Mouse (Mus musculus) forebrain, embryonic 16.5 days (tissue): ENCODE results near the gene Ddx10. TPM values are rescaled to one million over a fixed set of nuclear protein-coding genes. Genes with fewer than 3 reads are reported as not detected.
A peak's percentile ranks its signal among the peaks of the same experiment; 100 is the strongest.

Experiments
- ATAC-seq: fragments of 200-750 bp; cut with Nextera tagmentation; 2 replicates; pipeline ENCODE4 v1.8.0; 2017; ENCODE audit warnings: mild to moderate bottlenecking, moderate library complexity
- H3K27ac ChIP-seq: fragments of 300-500 bp; sonication (generic); 2 replicates; pipeline ENCODE4 v1.5.1; 2014; ENCODE audit warnings: low read length, control low read depth
- H3K27me3 ChIP-seq: fragments of 300-500 bp; sonication (generic); replicated peaks from 2 replicates; pipeline ENCODE4 v1.6.1; 2014; ENCODE audit warnings: low read length; ENCODE audit not compliant: control insufficient read depth, insufficient read depth
- H3K36me3 ChIP-seq: fragments of 300-500 bp; sonication (generic); 2 replicates; pipeline ENCODE4 v1.6.1; 2014; ENCODE audit not compliant: control insufficient read depth, insufficient read depth
- H3K4me1 ChIP-seq: fragments of 300-500 bp; sonication (generic); replicated peaks from 2 replicates; pipeline ENCODE4 v1.6.1; 2014; ENCODE audit warnings: low read length; ENCODE audit not compliant: control insufficient read depth, insufficient read depth
- H3K4me2 ChIP-seq: fragments of 300-500 bp; sonication (generic); 2 replicates; pipeline ENCODE4 v1.6.1; 2014; ENCODE audit warnings: mild to moderate bottlenecking, low read length, control low read depth
- H3K4me3 ChIP-seq: fragments of 300-500 bp; sonication (generic); replicated peaks from 2 replicates; pipeline ENCODE4 v1.5.1; 2014; ENCODE audit warnings: mild to moderate bottlenecking, low read length, control low read depth
- H3K9ac ChIP-seq: fragments of 300-500 bp; sonication (generic); replicated peaks from 2 replicates; pipeline ENCODE4 v1.6.1; 2014; ENCODE audit warnings: low read depth, low read length, control low read depth
- H3K9me3 ChIP-seq: fragments of 300-500 bp; sonication (generic); 2 replicates; pipeline ENCODE4 v1.6.1; 2016; ENCODE audit warnings: low read length; ENCODE audit not compliant: control insufficient read depth
- WGBS: fragments of 180-500 bp; shearing (Covaris S2); extraction: QIAGEN DNeasy Blood & Tissue Kit; methylation state at CpG from one replicate; pipeline ENCODE4 v1.1.7; 2014; 5-methylcytosine and 5-hydroxymethylcytosine counted together
- polyA plus RNA-seq: library from polyadenylated mRNA; unstranded; fragments of >200 nt; fragmentation: Nextera tagmentation; extraction: Ambion mirVana; gene quantifications from 2 replicates; pipeline ENCODE4 v1.2.1, GENCODE M21; 2015

The Ddx10 gene
- polyA plus RNA-seq, 1 experiment from 2014 or later: 24.4 TPM

- Histone ChIP-seq H3K9me3 (no peaks in the 10 kb centered on the region), H3K9ac (no peak overlapping the region), H3K4me2 (no peak overlapping the region), H3K4me3 (no peak overlapping the region), H3K27me3 (no peaks in the 10 kb centered on the region), H3K27ac (no peak overlapping the region), H3K4me1 (no peaks in the 10 kb centered on the region), H3K36me3 (no peaks in the 10 kb centered on the region)
- 74% methylated on average over 5 of the region's 5 CpGs for WGBS
- ATAC-seq: no peak
Observed at GRCm38 (mm10) chr9:53268731-53269465, 21.0 kb upstream of the Ddx10 start.

DNA sequence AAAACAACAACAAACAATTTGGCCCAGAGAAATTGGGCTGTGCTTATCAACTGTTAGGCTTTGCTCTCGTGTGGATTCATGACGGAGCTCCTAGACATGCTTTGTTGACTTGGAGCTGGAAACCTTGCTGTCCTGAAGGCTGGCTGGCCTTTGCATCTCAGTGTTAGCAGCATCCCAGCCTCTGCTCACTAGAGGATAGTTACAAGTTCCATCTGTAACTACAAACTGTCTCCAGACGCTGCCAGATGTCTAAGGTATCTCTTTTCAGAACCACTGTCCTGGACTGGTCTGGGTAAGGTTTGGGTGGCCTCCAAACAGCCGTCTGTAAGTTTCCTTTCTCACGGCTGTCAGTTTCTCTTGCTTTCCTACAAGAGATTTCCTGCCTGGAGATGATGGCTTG, 20.2 kb upstream of the Ddx10 start:
- Histone ChIP-seq H3K4me2 (no peak overlapping the region), H3K4me1 (no peaks in the 10 kb centered on the region), H3K36me3 (no peaks in the 10 kb centered on the region), H3K27ac (no peak overlapping the region), H3K4me3 (no peak overlapping the region), H3K9ac (no peak overlapping the region), H3K9me3 (no peaks in the 10 kb centered on the region), H3K27me3 (no peaks in the 10 kb centered on the region)
- 80% methylated on average over 5 of the region's 5 CpGs for WGBS
- no peak for ATAC-seq

DNA sequence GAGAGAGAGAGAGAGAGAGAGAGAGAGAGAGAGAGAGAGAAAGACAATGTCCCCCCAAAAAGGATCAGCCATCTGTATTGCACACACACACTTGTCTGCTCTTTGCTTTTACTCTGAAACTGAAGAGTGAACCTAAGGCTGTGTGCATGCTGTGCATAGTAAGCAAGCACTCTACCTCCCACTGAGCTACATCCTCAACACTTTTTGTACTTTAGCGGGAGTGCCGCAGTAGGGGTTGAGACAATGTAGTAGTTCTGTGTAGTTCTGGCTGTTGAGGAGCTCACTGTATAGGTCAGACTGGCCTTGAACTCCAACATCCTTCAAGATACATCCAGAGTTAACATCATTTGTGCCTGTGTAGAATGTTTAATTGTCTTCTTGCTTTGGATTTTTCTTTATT, 17.7 kb upstream of the Ddx10 start:
- Histone ChIP-seq H3K9me3 (no peaks in the 10 kb centered on the region), H3K27me3 (no peaks in the 10 kb centered on the region), H3K4me3 (no peak overlapping the region), H3K4me2 (no peak overlapping the region), H3K27ac (no peak overlapping the region), H3K4me1 (no peaks in the 10 kb centered on the region), H3K36me3 (no peaks in the 10 kb centered on the region), H3K9ac (no peak overlapping the region)
- no peak for ATAC-seq
- WGBS: 59% methylated on average over 2 of the region's 2 CpGs

- Histone ChIP-seq H3K9ac (no peak overlapping the region), H3K27ac (no peak overlapping the region), H3K36me3 (no peaks in the 10 kb centered on the region), H3K4me3 (no peak overlapping the region), H3K27me3 (no peaks in the 10 kb centered on the region), H3K4me2 (no peak overlapping the region), H3K9me3 (no peaks in the 10 kb centered on the region), H3K4me1 (no peaks in the 10 kb centered on the region)
- 79% methylated on average over 4 of the region's 4 CpGs for WGBS
- ATAC-seq: no peak
Observed at GRCm38 (mm10) chr9:53264387-53264786, 16.5 kb upstream of the Ddx10 start.

- Histone ChIP-seq H3K27ac (no peak overlapping the region), H3K4me1 (no peaks in the 10 kb centered on the region), H3K36me3 (no peaks in the 10 kb centered on the region), H3K9ac (no peak overlapping the region), H3K4me2 (no peak overlapping the region), H3K9me3 (no peaks in the 10 kb centered on the region), H3K4me3 (no peak overlapping the region), H3K27me3 (no peaks in the 10 kb centered on the region; the same call in 1 of the 2 replicates)
- no peak for ATAC-seq
- 50% methylated on average over 6 of the region's 6 CpGs for WGBS
Observed at GRCm38 (mm10) chr9:53258199-53258598, 10.3 kb upstream of the Ddx10 start.

DNA sequence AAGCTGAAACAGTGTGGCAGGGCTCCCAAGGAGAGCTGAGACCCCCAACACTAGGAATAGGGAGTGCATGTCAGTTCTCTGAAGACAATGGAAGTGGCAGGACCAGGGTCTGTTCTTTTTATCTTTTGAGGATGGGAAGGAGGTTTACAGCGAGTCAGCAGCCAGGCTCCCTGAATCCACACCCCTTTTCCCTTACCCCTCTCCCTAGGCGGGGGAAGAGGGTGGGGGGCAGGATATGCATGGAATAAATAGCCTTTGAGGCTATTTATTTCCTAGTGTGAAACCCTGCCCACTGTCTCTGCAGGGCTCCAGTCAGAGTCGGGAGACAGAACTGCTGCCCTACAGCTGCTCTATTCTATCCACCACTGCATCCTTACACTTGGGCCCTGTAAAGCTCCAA, 9.9 kb upstream of the Ddx10 start:
- Histone ChIP-seq H3K9me3 (no peaks in the 10 kb centered on the region), H3K4me1 (no peaks in the 10 kb centered on the region), H3K9ac (no peak overlapping the region), H3K27ac (no peak overlapping the region), H3K4me2 (no peak overlapping the region), H3K36me3 (no peaks in the 10 kb centered on the region), H3K27me3 (no peaks in the 10 kb centered on the region; the same call in 1 of the 2 replicates), H3K4me3 (no peak overlapping the region)
- ATAC-seq: no peak
- 0% methylated on average over 3 of the region's 3 CpGs for WGBS

- 76% methylated on average over 4 of the region's 4 CpGs for WGBS
- no peaks in the 10 kb centered on the region; the same call in 1 of the 2 replicates for H3K27me3 ChIP-seq
- no peak for ATAC-seq
- no peak overlapping the region for H3K27ac ChIP-seq
- no peak overlapping the region for H3K4me3 ChIP-seq
- H3K4me1 ChIP-seq: no peaks in the 10 kb centered on the region
- no peaks in the 10 kb centered on the region for H3K9me3 ChIP-seq
- no peak overlapping the region for H3K9ac ChIP-seq
- H3K36me3 ChIP-seq: no peaks in the 10 kb centered on the region
- H3K4me2 ChIP-seq: no peak overlapping the region
Observed at GRCm38 (mm10) chr9:53256690-53257305, 8.9 kb upstream of the Ddx10 start.

DNA sequence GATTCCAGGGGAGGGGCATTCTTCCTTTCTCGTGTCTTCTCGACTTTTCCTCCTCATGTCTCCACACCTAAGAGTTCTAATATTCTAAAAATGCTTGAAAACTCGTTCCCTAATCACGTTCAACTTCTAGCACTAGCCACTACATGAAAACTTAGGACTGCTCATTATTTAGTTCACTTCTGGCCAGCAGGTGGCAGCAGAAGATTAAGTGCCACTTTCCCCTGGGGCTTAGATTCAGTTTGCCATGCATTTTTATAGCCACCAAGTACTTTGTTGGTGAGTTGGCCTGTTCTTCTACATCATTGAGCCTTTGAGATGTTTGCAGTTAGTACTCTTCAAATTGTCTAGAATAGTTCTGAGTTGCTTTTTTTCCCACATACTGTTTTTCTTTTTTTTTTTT, 6.5 kb upstream of the Ddx10 start:
- Histone ChIP-seq H3K4me3 (no peak overlapping the region), H3K9ac (no peak overlapping the region), H3K4me1 (no peaks in the 10 kb centered on the region), H3K4me2 (no peak overlapping the region), H3K27ac (no peak overlapping the region), H3K27me3 (no peaks in the 10 kb centered on the region; the same call in 1 of the 2 replicates), H3K9me3 (no peaks in the 10 kb centered on the region), H3K36me3 (no peaks in the 10 kb centered on the region)
- 6% methylated on average over 4 of the region's 4 CpGs for WGBS
- ATAC-seq: peak; percentile 64

- Histone ChIP-seq H3K4me1 (peaks cover 14% of the 10 kb centered on the region), H3K27me3 (no peaks in the 10 kb centered on the region), H3K9ac (peak overlapping the region; percentile 69), H3K4me3 (peak overlapping the region; percentile 80), H3K27ac (no peak overlapping the region), H3K9me3 (no peaks in the 10 kb centered on the region), H3K36me3 (no peaks in the 10 kb centered on the region), H3K4me2 (peak overlapping the region; percentile 93)
- ATAC-seq: peak; percentile 36; the same call in 1 of the 2 replicates
- WGBS: under 1% methylated on average over 23 of the region's 23 CpGs
Observed at GRCm38 (mm10) chr9:53247516-53247915, 337 bp downstream of the Ddx10 start.
